Mouse (Mus musculus) embryonic facial prominence, embryonic 10.5 days (tissue): ENCODE results near the gene Rbbp4. TPM values are rescaled to one million over a fixed set of nuclear protein-coding genes. Genes with fewer than 3 reads are reported as not detected.

Experiments
- DNase-seq: peaks from one replicate; pipeline ENCODE4 v3.0.0-alpha.2; 2017; ENCODE audit warnings: low spot score
- H3K27ac ChIP-seq: fragments of 300-500 bp; sonication (generic); replicated peaks from 2 replicates; pipeline ENCODE4 v1.5.1; 2016; ENCODE audit warnings: mild to moderate bottlenecking
- H3K27me3 ChIP-seq: fragments of 300-500 bp; sonication (generic); replicated peaks from 2 replicates; pipeline ENCODE4 v1.6.1; 2016; ENCODE audit warnings: low read depth, mild to moderate bottlenecking; ENCODE audit not compliant: poor library complexity, severe bottlenecking
- H3K36me3 ChIP-seq: fragments of 300-500 bp; sonication (generic); replicated peaks from 2 replicates; pipeline ENCODE4 v1.6.1; 2016; ENCODE audit warnings: mild to moderate bottlenecking, moderate library complexity
- H3K4me1 ChIP-seq: fragments of 300-500 bp; sonication (generic); 2 replicates; pipeline ENCODE4 v1.6.1; 2016
- H3K4me3 ChIP-seq: fragments of 300-500 bp; sonication (generic); 2 replicates; pipeline ENCODE4 v1.5.1; 2016; ENCODE audit warnings: mild to moderate bottlenecking, moderate library complexity
- H3K9me3 ChIP-seq: fragments of 300-500 bp; sonication (generic); 2 replicates; pipeline ENCODE4 v1.6.1; 2016; ENCODE audit warnings: mild to moderate bottlenecking
- WGBS: fragments of 180-500 bp; shearing (Covaris S2); methylation state at CpG from one replicate; pipeline ENCODE4 v1.1.7; 2016; 5-methylcytosine and 5-hydroxymethylcytosine counted together
- polyA plus RNA-seq: library from polyadenylated mRNA; unstranded; fragments of >200 nt; fragmentation: Nextera tagmentation; extraction: Ambion mirVana; gene quantifications from 2 replicates; pipeline ENCODE4 v1.2.1, GENCODE M21; 2016

Gene Rbbp4
- polyA plus RNA-seq = 546 and 560 TPM in 2 replicates

- under 1% methylated on average over 73 of the region's 73 CpGs for WGBS
- H3K27ac ChIP-seq = peak within 1 kb of the TSS; percentile 99
- H3K27me3 ChIP-seq = no peaks in the 10 kb centered on the region
- peaks cover 37% of the 10 kb centered on the region for H3K4me1 ChIP-seq
- peak within 1 kb of the TSS; percentile 94 for H3K4me3 ChIP-seq
- H3K36me3 ChIP-seq = peaks cover 36% of the 10 kb centered on the region
- H3K9me3 ChIP-seq = no peaks in the 10 kb centered on the region
- peak; percentile 100 for DNase-seq
Observed at GRCm38 (mm10) chr4:129335216-129336074, at the start of gene Rbbp4, which contains the start of gene Zbtb8os. Rbbp4 (minus strand) TSS chr4:129335370. Zbtb8os (plus strand) TSS chr4:129335695.

GRCm38 (mm10) chr4:129384440-129384839 lies 49.3 kb upstream of the Rbbp4 start:
- 42% methylated on average over 6 of the region's 6 CpGs for WGBS
- peaks cover 5% of the 10 kb centered on the region; the same call in 1 of the 2 replicates for H3K9me3 ChIP-seq
- H3K36me3 ChIP-seq = no peaks in the 10 kb centered on the region
- H3K4me3 ChIP-seq = no peak overlapping the region
- peaks cover 11% of the 10 kb centered on the region for H3K27me3 ChIP-seq
- H3K27ac ChIP-seq = no peak overlapping the region
- H3K4me1 ChIP-seq = no peaks in the 10 kb centered on the region
- DNase-seq = no peak

GRCm38 (mm10) chr4:129383586-129383985 lies 48.4 kb upstream of the Rbbp4 start:
- WGBS = 91% methylated on average over 3 of the region's 3 CpGs
- DNase-seq = no peak
- H3K9me3 ChIP-seq = peaks cover 5% of the 10 kb centered on the region; the same call in 1 of the 2 replicates
- no peak overlapping the region for H3K27ac ChIP-seq
- peaks cover 19% of the 10 kb centered on the region for H3K27me3 ChIP-seq
- no peaks in the 10 kb centered on the region for H3K4me1 ChIP-seq
- no peaks in the 10 kb centered on the region for H3K36me3 ChIP-seq
- no peak overlapping the region for H3K4me3 ChIP-seq

- no peak for DNase-seq
- H3K4me3 ChIP-seq = no peak overlapping the region
- H3K36me3 ChIP-seq = no peaks in the 10 kb centered on the region
- H3K9me3 ChIP-seq = peaks cover 5% of the 10 kb centered on the region; the same call in 1 of the 2 replicates
- WGBS = 92% methylated on average over 2 of the region's 2 CpGs
- no peak overlapping the region for H3K27ac ChIP-seq
- peaks cover 30% of the 10 kb centered on the region for H3K27me3 ChIP-seq
- peaks cover 5% of the 10 kb centered on the region; the same call in 1 of the 2 replicates for H3K4me1 ChIP-seq
Observed at GRCm38 (mm10) chr4:129382488-129382887, 47.3 kb upstream of the Rbbp4 start.

GRCm38 (mm10) chr4:129382029-129382428 lies 46.9 kb upstream of the Rbbp4 start:
- peaks cover 35% of the 10 kb centered on the region for H3K27me3 ChIP-seq
- H3K36me3 ChIP-seq = no peaks in the 10 kb centered on the region
- no peak overlapping the region for H3K27ac ChIP-seq
- WGBS = 91% methylated on average over 9 of the region's 9 CpGs
- peaks cover 7% of the 10 kb centered on the region; the same call in 1 of the 2 replicates for H3K4me1 ChIP-seq
- peaks cover 5% of the 10 kb centered on the region; the same call in 1 of the 2 replicates for H3K9me3 ChIP-seq
- H3K4me3 ChIP-seq = no peak overlapping the region
- no peak for DNase-seq

GRCm38 (mm10) chr4:129381148-129381547 lies 46.0 kb upstream of the Rbbp4 start:
- DNase-seq = no peak
- H3K4me3 ChIP-seq = no peak overlapping the region
- no peak overlapping the region for H3K27ac ChIP-seq
- H3K9me3 ChIP-seq = peaks cover 5% of the 10 kb centered on the region; the same call in 1 of the 2 replicates
- H3K4me1 ChIP-seq = peaks cover 12% of the 10 kb centered on the region; the same call in 1 of the 2 replicates
- peaks cover 43% of the 10 kb centered on the region for H3K27me3 ChIP-seq
- 77% methylated on average over 8 of the region's 8 CpGs for WGBS
- H3K36me3 ChIP-seq = no peaks in the 10 kb centered on the region

GRCm38 (mm10) chr4:129379805-129380204 lies 44.6 kb upstream of the Rbbp4 start:
- no peak for DNase-seq
- WGBS = 88% methylated on average over 3 of the region's 3 CpGs
- Histone ChIP-seq H3K9me3 (peaks cover 5% of the 10 kb centered on the region; the same call in 1 of the 2 replicates), H3K4me1 (peaks cover 16% of the 10 kb centered on the region), H3K27ac (no peak overlapping the region), H3K4me3 (no peak overlapping the region), H3K27me3 (peaks cover 57% of the 10 kb centered on the region), H3K36me3 (no peaks in the 10 kb centered on the region)

- Histone ChIP-seq H3K27me3 (peaks cover 70% of the 10 kb centered on the region), H3K27ac (peak within 1 kb of the TSS; percentile 87), H3K36me3 (no peaks in the 10 kb centered on the region), H3K4me1 (peaks cover 17% of the 10 kb centered on the region), H3K4me3 (peak within 1 kb of the TSS; percentile 72), H3K9me3 (peaks cover 5% of the 10 kb centered on the region; the same call in 1 of the 2 replicates)
- peak; percentile 76 for DNase-seq
- 6% methylated on average over 65 of the region's 65 CpGs for WGBS
Observed at GRCm38 (mm10) chr4:129377601-129378390, 42.6 kb upstream of the Rbbp4 start, which contains the start of gene Zbtb8a. Zbtb8a (minus strand) TSS chr4:129378116.

- Histone ChIP-seq H3K27me3 (peaks cover 70% of the 10 kb centered on the region), H3K9me3 (peaks cover 4% of the 10 kb centered on the region; the same call in 1 of the 2 replicates), H3K27ac (peak overlapping the region; percentile 87), H3K4me3 (peak overlapping the region; percentile 72), H3K36me3 (no peaks in the 10 kb centered on the region), H3K4me1 (peaks cover 17% of the 10 kb centered on the region)
- peak; percentile 62 for DNase-seq
- 2% methylated on average over 68 of the region's 68 CpGs for WGBS
Observed at GRCm38 (mm10) chr4:129376961-129377545, 41.9 kb upstream of the Rbbp4 start.

- Histone ChIP-seq H3K27me3 (peaks cover 70% of the 10 kb centered on the region), H3K4me3 (no peak overlapping the region)
- 71% methylated on average over 5 of the region's 5 CpGs for WGBS
Observed at GRCm38 (mm10) chr4:129375821-129376220, 40.7 kb upstream of the Rbbp4 start.

GRCm38 (mm10) chr4:129375000-129375399 lies 39.8 kb upstream of the Rbbp4 start:
- peaks cover 65% of the 10 kb centered on the region for H3K27me3 ChIP-seq
- H3K4me3 ChIP-seq = no peak overlapping the region
- H3K9me3 ChIP-seq = no peaks in the 10 kb centered on the region
- no peak overlapping the region for H3K27ac ChIP-seq
- peaks cover 17% of the 10 kb centered on the region for H3K4me1 ChIP-seq
- WGBS = 13% methylated on average over 6 of the region's 6 CpGs
- DNase-seq = no peak
- no peaks in the 10 kb centered on the region for H3K36me3 ChIP-seq

More at GRCm38 (mm10) chr4:129375821-129376220, 40.7 kb upstream of the Rbbp4 start:
- no peak overlapping the region for H3K27ac ChIP-seq
- no peaks in the 10 kb centered on the region for H3K36me3 ChIP-seq
- peaks cover 17% of the 10 kb centered on the region for H3K4me1 ChIP-seq
- no peak for DNase-seq
- no peaks in the 10 kb centered on the region for H3K9me3 ChIP-seq
